Mouse (Mus musculus): ENCODE data around the gene Alx1.

Alx1 gene

DNA sequence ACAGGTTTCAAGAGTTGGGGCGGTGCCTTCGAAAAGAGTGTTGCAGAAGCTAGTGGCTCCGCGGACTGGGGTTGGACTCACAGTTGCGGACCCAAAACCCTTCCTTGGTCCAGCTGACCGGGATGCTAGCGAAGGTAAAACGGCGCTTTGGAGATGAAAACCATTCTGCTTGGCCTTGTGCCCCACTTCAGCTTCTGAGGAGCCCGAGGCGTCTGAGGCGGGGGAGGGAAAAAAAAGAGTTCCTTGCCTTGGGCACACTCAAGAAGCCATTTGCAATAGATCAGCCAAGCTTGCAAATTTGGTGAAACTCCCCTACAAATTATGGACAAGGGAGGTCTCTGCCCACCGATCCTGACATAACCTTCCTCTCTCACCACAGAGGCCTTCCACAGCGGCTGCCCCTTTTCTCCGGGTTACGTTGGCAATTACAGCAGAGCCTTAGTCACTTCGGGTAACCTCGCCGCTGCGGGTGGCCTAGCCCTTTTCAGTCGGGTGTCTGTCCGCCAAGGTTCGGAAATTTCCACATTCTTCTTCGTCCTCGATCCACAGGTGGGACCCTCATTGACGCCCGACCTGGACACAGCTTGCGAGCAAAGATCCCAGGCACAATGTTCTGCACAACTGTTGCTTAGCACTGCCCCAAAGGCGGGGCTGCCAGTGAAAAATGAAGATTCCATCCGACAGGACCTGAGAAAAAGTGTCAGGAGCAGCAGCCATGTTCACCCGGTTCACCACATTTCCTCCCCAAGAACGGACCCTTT is at the start of gene Alx1:
Gene Alx1 (minus strand): TSS at position 486 of the 761 bp plus-strand sequence.
- DNase-seq (ENCODE audit: low read depth, low spot score) = no peak

DNA sequence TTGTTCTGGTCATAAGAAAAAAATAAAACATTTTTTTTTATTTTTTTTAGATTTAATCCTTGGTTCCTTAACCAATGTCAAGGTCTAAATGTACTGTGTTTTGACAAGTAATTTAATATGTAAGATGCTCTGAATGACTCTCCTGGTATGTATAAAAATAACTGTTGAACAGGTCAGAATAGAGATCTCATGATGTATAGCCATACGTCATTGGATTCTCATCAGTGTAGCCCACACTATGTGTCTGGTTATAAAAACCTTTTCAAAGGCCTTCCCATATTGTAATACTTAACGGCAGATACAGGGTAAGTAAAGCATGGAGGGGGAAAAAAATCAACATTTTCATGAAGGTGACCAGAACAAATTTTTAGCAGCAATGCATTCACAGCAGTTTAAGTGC is 19.6 kb upstream of the Alx1 start:
- DNase-seq (ENCODE audit: low read depth, low spot score) = no peak

DNA sequence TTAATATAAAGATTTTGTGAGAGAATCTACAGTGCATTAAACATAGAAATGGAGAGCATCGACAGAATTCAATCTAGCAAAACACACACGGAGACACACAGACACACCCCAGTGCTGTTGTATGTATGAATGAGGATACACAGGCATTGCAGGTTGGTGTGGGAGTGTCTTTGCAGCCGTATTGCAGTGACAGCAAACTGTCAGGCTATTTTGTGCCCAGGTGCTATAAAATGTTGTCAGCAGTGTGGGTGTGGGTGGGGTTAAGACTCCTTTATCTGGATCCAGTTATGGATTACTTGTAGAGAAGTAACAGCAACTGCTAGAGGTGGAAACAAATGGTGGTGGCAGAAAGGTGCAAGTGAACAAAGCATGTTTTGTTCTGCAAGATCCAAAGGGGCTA is 16.6 kb upstream of the Alx1 start:
- no peak for DNase-seq (ENCODE audit: low read depth, low spot score)

DNA sequence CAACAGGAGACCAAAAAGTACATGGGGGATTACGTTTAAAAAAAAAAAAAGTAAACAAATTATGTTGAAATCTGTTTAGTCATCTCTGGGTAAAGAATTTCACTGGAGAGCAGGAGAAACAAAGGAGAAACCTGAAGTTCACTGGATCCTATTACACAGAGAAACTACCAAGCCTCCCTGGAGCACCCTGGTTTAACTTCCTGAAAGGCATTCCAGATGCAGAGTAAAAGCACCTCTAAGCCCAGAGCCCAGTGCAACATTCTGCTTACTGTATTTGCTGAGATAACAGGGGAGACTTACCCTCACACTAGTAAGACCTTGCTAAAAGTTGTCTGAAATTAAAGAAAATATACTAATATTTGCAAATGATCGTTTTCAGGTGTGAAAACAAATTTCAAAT is 15.0 kb upstream of the Alx1 start:
- no peak for DNase-seq (ENCODE audit: low read depth, low spot score)

DNA sequence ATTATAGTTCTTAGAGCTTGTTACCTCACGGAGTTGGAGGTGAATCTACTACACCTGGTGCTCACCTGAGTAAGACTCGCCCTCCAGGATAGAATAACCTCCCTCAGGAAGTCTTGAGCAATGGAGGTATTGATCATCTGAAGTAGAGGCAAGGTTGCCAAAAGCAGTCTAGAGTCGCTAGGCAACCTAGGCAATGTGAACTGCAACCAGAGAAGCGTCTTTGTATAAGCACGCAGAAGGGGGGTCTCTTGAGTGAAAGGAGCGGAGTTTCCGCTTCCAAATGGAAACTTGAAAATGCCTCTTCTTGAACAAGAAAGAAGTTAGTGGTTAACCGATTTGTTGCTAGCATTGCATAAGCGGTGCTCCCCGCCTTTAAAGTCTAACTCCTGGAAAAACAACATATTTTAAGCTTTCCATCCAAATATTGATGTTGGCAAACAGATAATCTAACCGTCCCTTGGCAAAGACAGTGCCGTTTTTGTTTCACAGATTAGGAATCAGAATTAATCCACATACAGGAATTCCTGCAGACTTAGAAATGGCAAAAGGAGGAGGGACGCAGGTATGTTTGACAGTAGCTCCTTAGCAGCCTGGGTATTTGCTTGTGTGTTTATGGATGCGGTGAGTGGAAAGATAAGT is 5.1 kb upstream of the Alx1 start:
- DNase-seq (ENCODE audit: low read depth, low spot score) = no peak

DNA sequence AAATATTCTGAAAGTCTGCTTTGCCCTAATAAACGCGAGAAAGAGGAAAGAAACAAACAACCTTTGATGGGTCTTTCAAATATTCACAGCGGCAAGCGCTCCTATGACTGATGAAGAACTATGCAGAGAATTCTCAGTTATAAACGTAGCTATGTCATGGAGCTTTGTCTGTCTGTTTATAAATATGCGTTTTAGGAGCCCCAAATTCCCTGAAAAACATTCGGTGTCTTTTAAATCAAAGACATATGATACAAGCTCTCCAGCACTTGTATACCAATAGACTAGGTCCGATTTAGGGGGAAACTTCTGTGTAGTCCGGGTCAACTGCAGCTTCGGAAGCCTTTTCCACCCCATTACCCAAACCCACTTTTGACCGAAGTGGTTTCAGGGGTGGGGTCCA is 916 bp upstream of the Alx1 start:
- no peak for DNase-seq (ENCODE audit: low read depth, low spot score)

DNA sequence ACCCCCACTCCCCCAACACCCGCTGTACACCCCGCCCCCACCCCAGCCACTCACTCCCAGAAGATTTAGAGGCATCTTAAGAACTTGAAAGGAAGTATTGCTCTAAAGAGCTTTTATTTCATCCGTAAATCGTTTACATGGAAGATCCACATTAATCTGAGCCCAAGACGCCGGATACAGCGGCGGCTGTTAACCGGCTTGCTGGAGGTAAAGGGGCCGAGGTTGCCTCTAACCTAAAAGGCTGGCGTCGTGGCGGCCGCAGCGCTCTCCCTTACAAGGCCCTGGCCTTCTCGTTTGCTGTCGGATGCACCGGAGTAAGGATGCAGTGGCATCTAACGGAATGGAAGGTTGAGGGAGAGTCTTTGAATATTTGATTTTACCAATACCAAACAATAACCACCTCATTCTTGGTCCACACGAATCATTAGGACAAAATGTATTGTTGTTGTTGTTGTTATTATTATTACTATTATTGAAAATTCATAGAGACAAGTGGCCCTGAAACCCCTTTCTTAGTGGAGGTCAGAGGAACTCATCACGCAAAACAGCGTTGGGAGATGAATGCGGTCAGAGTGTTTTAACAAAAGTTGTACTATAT is 784 bp downstream of the Alx1 start:
- no peak for DNase-seq (ENCODE audit: low read depth, low spot score)

DNA sequence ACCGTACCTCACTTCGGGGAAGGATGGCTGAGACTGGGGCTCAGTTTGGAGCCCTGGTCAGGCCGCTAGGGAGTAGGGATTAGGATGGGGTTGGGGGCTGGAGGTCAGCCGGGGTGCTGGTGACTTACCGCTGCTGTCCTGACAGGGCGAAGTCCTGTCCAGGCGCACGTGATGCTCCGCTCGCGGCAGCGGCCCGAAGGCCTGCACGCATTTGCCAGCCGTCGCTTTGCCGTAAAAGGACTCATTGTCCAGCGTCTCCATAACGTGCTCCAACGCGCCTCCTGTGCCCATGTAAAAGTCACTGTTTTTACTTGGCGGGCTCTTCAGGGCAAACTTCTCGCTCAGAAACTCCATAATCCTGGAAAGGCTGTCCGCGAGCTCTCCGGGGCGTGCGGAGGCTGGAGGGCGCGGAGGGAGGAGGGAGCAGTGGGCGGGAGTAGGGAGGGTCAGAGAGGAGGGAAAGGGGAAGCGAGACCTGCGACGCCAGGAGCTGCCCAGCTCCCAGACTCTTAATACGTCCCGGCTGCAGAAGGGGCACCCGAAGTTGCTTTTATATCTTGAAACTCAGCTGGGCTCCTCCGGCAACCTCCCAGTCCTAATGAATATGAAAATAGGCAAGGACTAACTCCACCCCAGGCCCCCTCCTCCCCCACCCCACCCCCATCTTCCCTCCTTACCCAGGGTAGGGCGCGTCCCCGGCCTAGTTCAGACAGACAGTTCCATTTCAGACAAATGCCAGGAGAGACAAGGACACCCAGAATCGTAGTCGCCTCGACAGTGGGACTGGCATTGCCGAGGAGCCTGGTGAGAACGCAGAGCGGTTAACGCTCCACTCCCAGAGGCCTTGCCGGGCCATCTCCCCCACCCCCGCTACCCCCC is 1.5 kb downstream of the Alx1 start:
- DNase-seq (ENCODE audit: low read depth, low spot score) = no peak

DNA sequence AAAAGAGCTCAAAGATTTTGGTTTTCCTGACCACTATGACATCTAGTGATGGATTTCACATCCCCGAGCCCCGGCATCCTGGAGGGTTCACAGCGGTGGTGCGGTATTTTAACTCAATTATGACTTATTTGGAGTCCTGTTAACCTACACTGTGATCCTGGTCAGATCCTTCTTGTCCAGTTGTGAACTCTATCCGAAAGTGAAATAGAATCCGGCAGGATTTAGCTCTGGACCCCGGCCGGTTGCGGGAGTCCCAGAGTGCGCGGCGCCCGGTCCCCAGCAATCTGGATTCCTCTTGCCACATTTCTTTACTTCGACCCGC is 2.1 kb downstream of the Alx1 start:
- no peak for DNase-seq (ENCODE audit: low read depth, low spot score)

DNA sequence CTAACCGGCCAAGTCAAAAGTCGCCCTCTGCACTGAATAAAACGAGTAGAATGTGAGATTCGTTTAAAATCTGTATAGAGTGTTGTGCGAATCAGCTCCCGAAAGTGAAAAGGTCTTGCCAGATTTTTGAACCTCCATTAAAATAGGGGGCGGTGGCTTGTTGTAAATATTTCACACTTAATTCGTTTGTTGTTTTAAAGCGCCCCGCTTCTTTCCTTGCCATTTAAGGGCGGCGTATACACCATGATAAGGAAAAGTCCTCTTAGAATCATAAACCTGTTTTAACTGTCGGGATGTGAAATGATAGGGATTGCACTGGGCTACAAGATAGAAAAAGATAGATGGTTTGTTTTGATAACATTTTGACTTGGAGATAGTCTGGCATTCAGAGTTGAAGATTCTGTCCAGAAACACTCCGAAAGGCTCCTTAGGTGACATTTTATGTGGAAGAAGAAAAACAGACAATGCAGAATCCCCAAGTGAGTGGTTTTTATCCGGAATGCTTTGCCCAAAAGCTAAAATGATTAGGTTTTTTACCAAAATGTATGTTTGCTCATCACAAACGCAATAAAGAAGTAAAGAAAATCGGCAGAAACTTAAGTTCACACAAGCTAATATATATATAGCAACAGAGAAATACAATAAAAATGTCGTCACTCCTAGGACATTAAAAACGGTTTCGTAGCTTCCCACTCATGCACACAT is 2.6 kb downstream of the Alx1 start:
- DNase-seq (ENCODE audit: low read depth, low spot score) = no peak

DNA sequence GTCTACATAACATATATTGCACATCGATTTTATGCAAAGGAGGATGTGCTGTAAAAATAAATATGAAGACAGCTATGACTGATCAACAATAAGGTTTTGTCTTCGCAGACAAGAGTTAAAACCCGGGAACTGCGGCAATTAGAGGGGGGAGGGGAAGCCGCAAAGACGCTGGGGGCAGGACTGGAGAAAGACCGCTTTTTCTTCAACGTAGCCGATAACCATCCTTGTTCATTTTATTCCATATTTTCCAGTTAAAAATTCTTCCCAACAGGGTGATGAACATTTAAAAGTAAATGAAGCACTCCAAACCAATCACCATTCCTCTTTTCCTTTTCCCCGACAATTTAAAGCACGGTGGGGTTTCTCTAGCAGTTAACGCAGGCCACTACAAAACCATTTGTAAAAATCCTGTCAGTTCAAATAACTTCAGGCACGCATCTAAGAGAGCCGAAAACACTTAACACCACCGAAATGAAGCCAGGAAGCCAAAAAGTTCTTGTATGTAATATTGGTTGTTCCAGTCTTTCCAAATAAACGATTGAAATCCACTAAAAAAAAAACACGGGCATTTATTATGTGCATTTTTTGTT is 3.3 kb downstream of the Alx1 start:
- DNase-seq (ENCODE audit: low read depth, low spot score) = no peak

DNA sequence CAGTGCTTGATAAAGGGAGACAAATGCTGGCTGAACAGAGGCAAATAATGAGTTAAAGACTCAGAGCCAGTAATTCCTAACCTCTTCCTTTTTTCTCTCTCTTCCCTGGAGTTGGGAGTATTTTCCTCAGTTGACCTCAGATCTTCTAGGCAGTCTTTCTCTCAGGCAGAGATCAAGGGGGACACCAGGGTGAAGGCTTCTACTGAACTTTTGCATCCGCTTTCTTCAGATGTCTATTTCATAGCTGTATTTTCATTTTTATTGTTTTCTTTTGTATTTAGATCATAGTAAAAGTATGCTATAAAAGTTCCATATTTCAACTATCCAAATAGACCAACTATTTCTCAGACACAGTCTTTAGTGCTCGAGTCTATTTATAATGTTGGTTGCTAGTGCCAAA is 27.5 kb downstream of the Alx1 start:
- DNase-seq (ENCODE audit: low read depth, low spot score) = no peak

DNA sequence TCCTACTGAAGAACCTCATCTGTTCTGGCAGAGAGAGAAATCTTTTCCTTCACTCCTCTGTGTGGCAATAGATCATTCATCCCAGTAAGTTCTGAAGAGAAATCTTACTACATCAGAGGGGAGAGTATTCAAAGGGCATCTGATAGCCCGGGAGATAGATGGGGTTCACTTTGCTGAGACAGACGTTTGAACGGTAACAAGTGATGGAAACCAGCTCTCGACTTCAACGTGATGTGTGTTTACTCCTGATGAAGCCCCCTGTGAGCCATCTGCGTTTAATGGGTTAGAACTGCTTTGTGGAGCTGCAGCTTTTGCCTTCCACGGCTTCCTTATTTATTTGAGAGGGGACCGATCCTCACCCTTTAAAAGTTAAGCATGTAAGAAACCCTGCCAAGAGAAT is 29.1 kb downstream of the Alx1 start:
- DNase-seq (ENCODE audit: low read depth, low spot score) = no peak

DNA sequence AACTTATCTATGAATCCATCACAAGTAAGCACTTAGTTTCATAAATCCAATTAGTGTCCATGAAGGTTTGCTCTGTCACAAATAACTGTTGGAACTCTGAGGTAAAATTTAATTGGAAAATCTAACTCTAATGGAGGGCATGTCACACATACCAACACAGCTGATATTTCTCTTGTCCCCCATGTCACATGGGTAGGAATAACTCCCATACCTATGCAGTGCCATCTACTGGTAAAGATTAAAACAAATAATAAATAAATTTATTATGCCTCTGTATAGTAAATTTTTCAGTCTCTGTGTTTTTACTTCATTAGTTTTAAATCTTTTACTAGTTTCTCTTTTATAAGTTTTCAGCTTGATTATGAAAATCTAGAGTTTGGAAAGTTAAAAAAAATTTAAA is 30.4 kb downstream of the Alx1 start:
- DNase-seq (ENCODE audit: low read depth, low spot score) = no peak

DNA sequence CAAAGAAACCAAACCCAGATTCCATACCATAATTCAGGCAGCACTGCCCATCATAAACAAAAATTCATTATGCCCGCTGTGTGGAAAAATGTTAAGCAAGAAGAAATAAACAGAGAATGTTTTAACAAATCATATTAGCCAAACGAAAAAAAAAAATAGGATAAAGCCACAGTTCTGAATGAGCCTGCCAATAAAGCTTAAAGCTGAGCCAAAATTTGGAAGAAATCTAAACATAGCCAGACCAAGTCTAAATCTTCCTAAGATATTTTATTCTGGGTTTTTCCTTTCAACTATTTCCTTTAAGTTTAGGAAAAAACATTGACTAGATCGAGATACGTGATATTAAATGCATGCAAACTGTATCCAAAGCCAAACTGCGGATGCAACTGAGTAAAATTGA is 54.9 kb downstream of the Alx1 start:
- DNase-seq (ENCODE audit: low read depth, low spot score) = no peak

DNA sequence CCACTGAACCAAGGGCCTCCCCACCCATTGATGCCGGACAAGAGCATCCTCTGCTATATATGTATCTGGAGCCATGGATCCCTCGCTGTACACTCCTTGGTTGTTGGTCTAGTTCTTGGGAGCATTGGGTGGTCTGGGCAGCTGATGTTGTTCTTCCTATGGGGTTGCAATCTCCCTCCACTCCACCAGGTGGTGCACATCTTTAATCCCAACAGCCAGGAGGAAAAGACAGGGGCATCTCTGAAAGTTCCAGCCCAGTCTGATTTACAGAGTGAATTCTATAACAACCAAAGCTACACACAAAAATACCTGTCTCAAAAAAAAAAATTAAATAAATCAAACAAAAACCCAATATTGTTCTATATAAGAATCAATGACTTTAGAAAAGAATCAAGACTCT is 70.4 kb downstream of the Alx1 start:
- no peak for DNase-seq (ENCODE audit: low read depth, low spot score)
